Mouse (Mus musculus) kidney, postnatal 0 days (tissue): ENCODE results near the gene Gm9918. TPM values are rescaled to one million over a fixed set of nuclear protein-coding genes. Genes with fewer than 3 reads are reported as not detected.

Source experiments
- ATAC-seq: fragments of 200-750 bp; cut with Nextera tagmentation; replicated peaks from 2 replicates; pipeline ENCODE4 v1.8.0; 2017; ENCODE audit warnings: low read depth, moderate number of reproducible peaks, moderate TSS enrichment, moderate library complexity; ENCODE audit not compliant: low FRiP score
- DNase-seq: peaks from one replicate; pipeline ENCODE4 v3.0.0-alpha.2; 2016; ENCODE audit warnings: low spot score
- H3K27ac ChIP-seq: fragments of 300-500 bp; sonication (generic); 2 replicates; pipeline ENCODE4 v1.5.1; 2014; ENCODE audit warnings: mild to moderate bottlenecking
- H3K27me3 ChIP-seq: fragments of 300-500 bp; sonication (generic); 2 replicates; pipeline ENCODE4 v1.6.1; 2014; ENCODE audit warnings: low read length, mixed read lengths; ENCODE audit not compliant: insufficient read depth
- H3K36me3 ChIP-seq: fragments of 300-500 bp; sonication (generic); 2 replicates; pipeline ENCODE4 v1.6.1; 2014; ENCODE audit warnings: low read length, mixed read lengths; ENCODE audit not compliant: insufficient read depth
- H3K4me1 ChIP-seq: fragments of 300-500 bp; sonication (generic); replicated peaks from 2 replicates; pipeline ENCODE4 v1.6.1; 2014; ENCODE audit warnings: antibody characterized with exemption, low read length, mixed read lengths; ENCODE audit not compliant: insufficient read depth
- H3K4me2 ChIP-seq: fragments of 300-500 bp; sonication (generic); 2 replicates; pipeline ENCODE4 v1.6.1; 2014; ENCODE audit warnings: mild to moderate bottlenecking, low read length, moderate library complexity, mixed read lengths
- H3K4me3 ChIP-seq: fragments of 300-500 bp; sonication (generic); replicated peaks from 2 replicates; pipeline ENCODE4 v1.5.1; 2014; ENCODE audit warnings: low read depth, low read length
- H3K9ac ChIP-seq: fragments of 300-500 bp; sonication (generic); 2 replicates; pipeline ENCODE4 v1.6.1; 2014; ENCODE audit warnings: low read depth, low read length
- H3K9me3 ChIP-seq: fragments of 300-500 bp; sonication (generic); replicated peaks from 2 replicates; pipeline ENCODE4 v1.6.1; 2016; ENCODE audit warnings: low read length, inconsistent platforms, mixed read lengths
- CTCF ChIP-seq: IDR thresholded peaks from 2 replicates; pipeline ENCODE4 v1.5.1; 2016; ENCODE audit warnings: antibody characterized with exemption, low read depth, mild to moderate bottlenecking, moderate library complexity
- WGBS: fragments of 180-500 bp; shearing (Covaris S2); extraction: QIAGEN DNeasy Blood & Tissue Kit; methylation state at CpG from one replicate; pipeline ENCODE4 v1.1.7; 2014; 5-methylcytosine and 5-hydroxymethylcytosine counted together
- polyA plus RNA-seq: library from polyadenylated mRNA; unstranded; fragments of >200 nt; fragmentation: Nextera tagmentation; extraction: Ambion mirVana; gene quantifications from 2 replicates; pipeline ENCODE4 v1.2.1, GENCODE M21; 2015

Gm9918 gene
- polyA plus RNA-seq, 1 experiment from 2014 or later = 0.38 TPM

DNA sequence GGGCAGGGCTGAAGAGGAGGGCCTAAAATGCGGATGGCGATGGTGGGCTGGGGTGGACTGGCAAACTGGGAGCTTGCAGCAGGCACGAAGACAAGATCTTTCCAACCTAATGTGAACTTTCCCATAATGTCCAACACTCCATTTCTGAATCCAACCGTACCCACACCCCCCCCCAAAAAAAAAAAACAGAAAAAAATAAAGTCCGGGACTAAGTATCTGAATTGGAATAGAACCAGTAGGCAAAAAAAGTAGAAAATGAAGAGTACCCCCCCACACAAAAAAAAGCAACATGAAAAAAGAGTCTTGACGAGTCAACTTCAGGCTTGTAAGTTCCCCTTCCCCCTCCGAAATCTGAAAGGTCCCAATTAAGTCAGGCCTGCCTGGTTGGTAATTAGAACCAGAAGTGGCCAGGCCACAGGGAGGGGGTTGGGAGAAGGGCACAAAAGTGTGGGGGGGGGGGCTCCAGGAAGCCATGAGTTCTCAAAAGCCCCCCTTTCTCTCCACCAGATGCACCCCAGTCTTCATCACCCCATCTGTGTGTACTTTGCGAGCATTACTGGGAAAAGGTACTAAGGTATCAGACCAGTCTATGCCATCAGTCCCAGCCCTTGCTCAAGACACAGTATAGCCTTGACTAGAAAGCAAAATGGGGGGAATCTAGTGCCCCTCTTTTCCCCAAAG, 22.1 kb upstream of the Gm9918 start:
- Histone ChIP-seq H3K27ac (peak overlapping the region; percentile 96), H3K9ac (peak overlapping the region; percentile 72), H3K36me3 (no peaks in the 10 kb centered on the region), H3K4me2 (peak overlapping the region; percentile 88), H3K4me1 (peaks cover 37% of the 10 kb centered on the region), H3K27me3 (no peaks in the 10 kb centered on the region), H3K9me3 (no peaks in the 10 kb centered on the region), H3K4me3 (peak overlapping the region; percentile 71)
- DNase-seq (no peak), ATAC-seq (no peak)
- 10% methylated on average over 8 of the region's 8 CpGs for WGBS
- TF ChIP-seq CTCF = no peak

- Histone ChIP-seq H3K9ac (no peak overlapping the region), H3K4me1 (peaks cover 32% of the 10 kb centered on the region), H3K9me3 (no peaks in the 10 kb centered on the region), H3K36me3 (no peaks in the 10 kb centered on the region), H3K4me2 (peak overlapping the region; percentile 88), H3K27me3 (no peaks in the 10 kb centered on the region), H3K27ac (peak overlapping the region; percentile 96), H3K4me3 (no peak overlapping the region)
- 16% methylated on average over 3 of the region's 3 CpGs for WGBS
- 0 out of 2 replicates have a peak, but pooled peaks have one; percentile 6 for TF ChIP-seq CTCF
- DNase-seq = peak; percentile 63
- ATAC-seq = no peak
Observed at GRCm38 (mm10) chr15:102248812-102249191, 21.6 kb upstream of the Gm9918 start.

GRCm38 (mm10) chr15:102249251-102249691, 21.1 kb upstream of the Gm9918 start:
- no peaks in the 10 kb centered on the region for H3K36me3 ChIP-seq
- WGBS = 9% methylated on average over 13 of the region's 13 CpGs
- no peaks in the 10 kb centered on the region for H3K9me3 ChIP-seq
- ATAC-seq = no peak
- H3K4me3 ChIP-seq = no peak overlapping the region
- H3K4me1 ChIP-seq = peaks cover 27% of the 10 kb centered on the region; the same call in 1 of the 2 replicates
- peak overlapping the region; percentile 88 for H3K4me2 ChIP-seq
- peak overlapping the region; percentile 96 for H3K27ac ChIP-seq
- peak overlapping the region; percentile 41; the same call in 1 of the 2 replicates for H3K9ac ChIP-seq
- H3K27me3 ChIP-seq = no peaks in the 10 kb centered on the region
- peak; percentile 66 for DNase-seq
- TF ChIP-seq CTCF = no peak

- TF ChIP-seq CTCF = no peak
- WGBS = 54% methylated on average over 9 of the region's 9 CpGs
- Histone ChIP-seq H3K36me3 (no peaks in the 10 kb centered on the region), H3K4me3 (no peak overlapping the region), H3K4me2 (peak overlapping the region; percentile 88), H3K9ac (0 out of 2 replicates have a peak overlapping the region, but pooled peaks have one; percentile 41), H3K27ac (peak overlapping the region; percentile 96), H3K27me3 (no peaks in the 10 kb centered on the region), H3K9me3 (no peaks in the 10 kb centered on the region), H3K4me1 (peaks cover 24% of the 10 kb centered on the region; the same call in 1 of the 2 replicates)
- no peak for DNase-seq
- no peak for ATAC-seq
Observed at GRCm38 (mm10) chr15:102249967-102250366, 20.4 kb upstream of the Gm9918 start.

DNA sequence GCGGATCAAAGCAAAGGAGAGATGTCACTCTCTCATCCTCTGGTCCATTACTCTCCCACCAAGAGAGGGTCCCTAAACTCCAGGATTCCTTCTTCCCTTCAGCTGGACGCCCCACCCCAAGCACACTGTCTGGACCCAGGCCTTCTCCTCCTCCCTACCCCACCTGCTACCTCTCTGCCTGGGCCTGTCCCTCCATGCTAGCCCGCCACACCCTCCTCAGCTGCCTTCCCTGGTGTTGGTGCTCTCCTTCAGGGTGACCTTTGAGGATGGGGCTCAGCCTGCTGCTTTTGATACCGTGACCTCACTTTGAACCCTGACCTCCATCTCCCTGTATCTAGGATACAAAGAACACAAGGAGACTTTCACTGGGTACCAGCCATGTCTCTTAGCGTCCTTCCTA, 19.8 kb upstream of the Gm9918 start:
- Histone ChIP-seq H3K27me3 (no peaks in the 10 kb centered on the region), H3K27ac (no peak overlapping the region), H3K9ac (no peak overlapping the region), H3K4me2 (no peak overlapping the region), H3K4me1 (peaks cover 29% of the 10 kb centered on the region), H3K4me3 (no peak overlapping the region), H3K36me3 (no peaks in the 10 kb centered on the region), H3K9me3 (no peaks in the 10 kb centered on the region)
- no peak for ATAC-seq
- 71% methylated on average over 5 of the region's 5 CpGs for WGBS
- no peak for TF ChIP-seq CTCF
- DNase-seq = no peak

DNA sequence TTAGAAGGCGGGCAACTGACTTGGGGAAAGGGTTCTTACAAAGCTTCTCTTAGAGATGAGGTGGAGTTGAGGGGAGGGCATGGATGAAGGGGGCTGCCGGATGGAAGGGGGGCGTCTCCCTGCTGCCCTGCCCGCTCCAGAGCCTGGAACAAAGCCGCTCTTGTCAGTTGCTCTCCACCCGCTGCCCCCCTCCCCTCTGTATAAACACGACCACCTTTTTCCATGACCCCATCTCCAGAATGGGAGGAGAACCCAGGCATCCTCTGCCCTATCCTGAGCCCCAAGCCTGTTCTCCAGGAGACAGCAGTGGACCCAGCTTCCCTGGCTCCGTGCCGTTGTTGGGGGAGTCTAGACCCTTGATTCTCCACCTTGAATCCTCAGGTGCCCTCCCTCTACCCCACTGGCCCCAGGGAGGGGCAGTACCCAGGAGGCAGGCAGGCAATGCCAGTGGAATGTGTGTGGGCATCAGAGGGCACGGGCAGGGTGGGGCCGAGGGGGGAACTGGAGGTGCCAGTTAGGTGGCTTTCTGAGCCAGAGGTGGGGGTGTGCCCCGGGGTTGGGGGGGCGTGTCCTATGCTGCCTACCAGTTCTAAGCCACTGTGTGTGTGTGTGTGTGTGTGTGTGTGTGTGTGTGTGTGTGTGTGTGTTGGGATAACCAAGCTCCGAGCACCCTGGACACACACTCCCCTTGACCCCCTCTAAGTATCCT, 14.7 kb upstream of the Gm9918 start:
- H3K4me3 ChIP-seq = peak overlapping the region; percentile 70; the same call in 1 of the 2 replicates
- WGBS = 55% methylated on average over 14 of the region's 14 CpGs
- no peak overlapping the region for H3K9ac ChIP-seq
- H3K27me3 ChIP-seq = no peaks in the 10 kb centered on the region
- peak overlapping the region; percentile 69 for H3K4me2 ChIP-seq
- DNase-seq = no peak
- H3K36me3 ChIP-seq = no peaks in the 10 kb centered on the region
- no peaks in the 10 kb centered on the region for H3K9me3 ChIP-seq
- peaks cover 25% of the 10 kb centered on the region for H3K4me1 ChIP-seq
- 0 out of 2 replicates have a peak overlapping the region, but pooled peaks have one; percentile 31 for H3K27ac ChIP-seq
- TF ChIP-seq CTCF = no peak
- peak; percentile 33 for ATAC-seq
